Mouse (Mus musculus) megakaryocyte, embryonic 14.5 days (primary cell): ENCODE measurements around the gene Tcf12.

Source experiments
- FLI1 ChIP-seq: IDR thresholded peaks from 2 replicates; pipeline ENCODE4 v1.6.1; 2012; ENCODE audit warnings: low read length, inconsistent platforms, mixed read lengths
- GATA1 ChIP-seq: IDR thresholded peaks from 3 replicates; pipeline ENCODE4 v1.6.1; 2012; ENCODE audit warnings: mixed read lengths, low read length, inconsistent platforms, borderline replicate concordance

- TF ChIP-seq GATA1: no peak
- no peak for TF ChIP-seq FLI1
These were observed 305.3 kb downstream of the Tcf12 start for GRCm38 (mm10) chr9:71806422-71806805.
